Comparison of ENCODE assay signal across 14 mouse cellular contexts in the genomic region with DNA sequence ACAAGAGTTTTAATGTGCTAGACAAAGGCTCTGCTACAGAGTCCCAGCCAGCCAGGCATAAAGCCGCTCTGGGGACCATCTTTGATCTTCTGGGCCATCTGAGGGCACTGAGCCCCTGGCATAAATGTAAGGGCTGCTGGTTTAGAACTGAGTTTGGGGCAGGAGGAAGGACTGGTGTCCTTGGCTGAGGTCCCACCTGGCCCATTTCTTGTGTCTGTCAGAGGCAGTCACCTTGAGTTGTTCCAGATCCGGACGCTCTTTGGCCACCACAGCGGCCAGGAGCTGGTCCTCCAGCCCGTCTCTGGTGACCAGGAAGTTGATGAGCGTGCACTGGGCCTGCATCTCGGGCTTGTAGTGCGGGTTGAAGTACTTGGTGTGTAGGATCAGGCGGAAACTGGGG. TPM values are rescaled to one million over a fixed set of nuclear protein-coding genes. Genes with fewer than 3 reads are reported as not detected.
DNase-seq lines count a peak whose midpoint lies in the region; ATAC-seq and TF ChIP-seq lines count a peak whose summit lies in the region.
"Had no signal": no experiment of that assay in that cellular context is flagged by ENCODE, and none has a peak within 500 bp of the region (broad histone marks: within the 10 kb centered on the region; RNA-seq: fewer than 3 reads in every experiment).

No protein-coding gene starts in this region.

- H3K27ac ChIP-seq in cerebellum, adult 2 months (ENCODE audit: insufficient read depth, low read length): peak overlapping the region; percentile 29; the same call in 1 of the 2 replicates
- H3K27ac ChIP-seq in hindbrain, embryonic 10.5 days: peak overlapping the region; percentile 57
- H3K27ac ChIP-seq in hindbrain, embryonic 14.5 days: no peak overlapping the region
- peak overlapping the region; percentile 45 for H3K27ac ChIP-seq in left cerebral cortex, adult 2 months
- peak overlapping the region; percentile 33; the same call in 1 of the 2 replicates for H3K27ac ChIP-seq in stomach, embryonic 14.5 days (ENCODE audit: low read length)
- no peak overlapping the region for H3K27ac ChIP-seq in liver, embryonic 12.5 days
- H3K27ac ChIP-seq: hindbrain, embryonic 15.5 days; limb, embryonic 12.5 days; liver, embryonic 15.5 days had no signal

- H3K4me3 ChIP-seq in cerebellum, adult 2 months (replicated peaks; ENCODE audit: insufficient read depth, low read depth, low read length): no peak overlapping the region
- H3K4me3 ChIP-seq in hindbrain, embryonic 10.5 days: no peak overlapping the region
- no peak overlapping the region for H3K4me3 ChIP-seq in hindbrain, embryonic 14.5 days (replicated peaks; ENCODE audit: low read length)
- H3K4me3 ChIP-seq in left cerebral cortex, adult 2 months: no peak overlapping the region
- H3K4me3 ChIP-seq in stomach, embryonic 14.5 days (ENCODE audit: low read depth, low read length): no peak overlapping the region
- no peak overlapping the region for H3K4me3 ChIP-seq in liver, embryonic 12.5 days
- H3K4me3 ChIP-seq: hindbrain, embryonic 15.5 days; limb, embryonic 12.5 days; liver, embryonic 15.5 days had no signal

- no peaks in the 10 kb centered on the region for H3K27me3 ChIP-seq in cerebellum, adult 2 months (ENCODE audit: control insufficient read depth, insufficient read depth, low read length)
- H3K27me3 ChIP-seq in hindbrain, embryonic 10.5 days (ENCODE audit: insufficient read depth, poor library complexity, severe bottlenecking): no peaks in the 10 kb centered on the region
- H3K27me3 ChIP-seq in hindbrain, embryonic 14.5 days (ENCODE audit: control insufficient read depth, insufficient read depth, low read length): no peaks in the 10 kb centered on the region
- H3K27me3 ChIP-seq in stomach, embryonic 14.5 days (ENCODE audit: control insufficient read depth, insufficient read depth, low read length): no peaks in the 10 kb centered on the region
- H3K27me3 ChIP-seq in liver, embryonic 12.5 days (replicated peaks): no peaks in the 10 kb centered on the region
- H3K27me3 ChIP-seq: hindbrain, embryonic 15.5 days; limb, embryonic 12.5 days; liver, embryonic 15.5 days; Patski had no signal

- intact Hi-C loops in left cerebral cortex, adult 2 months (cut with DNase I): no loop called here

- TF ChIP-seq POLR2A in cerebellum, adult 2 months (IDR thresholded peaks at IDR 0.05; ENCODE audit: borderline replicate concordance, insufficient read depth, low read length): no peak

- H3K9ac ChIP-seq in hindbrain, embryonic 14.5 days: no peak overlapping the region
- no peak overlapping the region for H3K9ac ChIP-seq in stomach, embryonic 14.5 days (replicated peaks; ENCODE audit: low read depth, low read length)
- no peak overlapping the region for H3K9ac ChIP-seq in liver, embryonic 12.5 days
- H3K9ac ChIP-seq: hindbrain, embryonic 15.5 days; limb, embryonic 12.5 days; liver, embryonic 15.5 days had no signal

- H3K4me1 ChIP-seq in cerebellum, adult 2 months (ENCODE audit: control insufficient read depth, insufficient read depth, low read length): no peaks in the 10 kb centered on the region
- peaks cover 16% of the 10 kb centered on the region for H3K4me1 ChIP-seq in hindbrain, embryonic 10.5 days (replicated peaks)
- H3K4me1 ChIP-seq in hindbrain, embryonic 14.5 days (replicated peaks; ENCODE audit: control insufficient read depth, insufficient read depth, low read length): peaks cover 7% of the 10 kb centered on the region; the same call in 1 of the 2 replicates
- H3K4me1 ChIP-seq in stomach, embryonic 14.5 days (ENCODE audit: control insufficient read depth, insufficient read depth, low read length): peaks cover 5% of the 10 kb centered on the region; the same call in 1 of the 2 replicates
- H3K4me1 ChIP-seq in liver, embryonic 12.5 days: no peaks in the 10 kb centered on the region
- H3K4me1 ChIP-seq: limb, embryonic 12.5 days; liver, embryonic 15.5 days had no signal

- TF ChIP-seq CTCF in cerebellum, adult 2 months (IDR thresholded peaks at IDR 0.05; ENCODE audit: borderline replicate concordance, insufficient read depth, low read depth, low read length): no peak
- TF ChIP-seq CTCF in left cerebral cortex, adult 2 months (IDR thresholded peaks at IDR 0.05): no peak

- no peak for DNase-seq in cerebellum, adult 2 months
- no peak for DNase-seq in cerebellum, adult 18-20 months
- no peak for DNase-seq in hindbrain, embryonic 10.5 days (ENCODE audit: low spot score)
- DNase-seq in hindbrain, embryonic 14.5 days (ENCODE audit: low spot score): no peak
- no peak for DNase-seq in left cerebral cortex, adult 2 months (ENCODE audit: extremely low spot score in 1 of 2, low spot score in 2 of 2)
- DNase-seq in left cerebral cortex, adult 18-20 months (ENCODE audit: low spot score in 2 of 2): no peak
- DNase-seq: cerebellum, adult 11 months; embryo, embryonic 11 days had no signal

- no peak overlapping the region for H3K4me2 ChIP-seq in hindbrain, embryonic 14.5 days (replicated peaks)
- no peak overlapping the region for H3K4me2 ChIP-seq in stomach, embryonic 14.5 days (replicated peaks; ENCODE audit: low read depth, low read length)
- no peak overlapping the region for H3K4me2 ChIP-seq in liver, embryonic 12.5 days
- H3K4me2 ChIP-seq: hindbrain, embryonic 15.5 days; limb, embryonic 12.5 days; liver, embryonic 15.5 days had no signal

- WGBS in cerebellum, adult 2 months: 46% methylated on average over 9 of the region's 9 CpGs
- WGBS in hindbrain, embryonic 10.5 days: 92% methylated on average over 9 of the region's 9 CpGs
- WGBS in hindbrain, embryonic 14.5 days: 85% methylated on average over 9 of the region's 9 CpGs
- 80% methylated on average over 9 of the region's 9 CpGs for WGBS in stomach, embryonic 14.5 days
- WGBS in liver, embryonic 12.5 days (ENCODE audit: insufficient replicate concordance): 70% methylated on average over 9 of the region's 9 CpGs

- no peaks in the 10 kb centered on the region for H3K36me3 ChIP-seq in hindbrain, embryonic 10.5 days
- H3K36me3 ChIP-seq in hindbrain, embryonic 14.5 days (replicated peaks; ENCODE audit: control insufficient read depth, insufficient read depth): no peaks in the 10 kb centered on the region
- no peaks in the 10 kb centered on the region for H3K36me3 ChIP-seq in stomach, embryonic 14.5 days (ENCODE audit: control insufficient read depth, insufficient read depth, low read length)
- no peaks in the 10 kb centered on the region for H3K36me3 ChIP-seq in liver, embryonic 12.5 days
- H3K36me3 ChIP-seq: hindbrain, embryonic 15.5 days; limb, embryonic 12.5 days; liver, embryonic 15.5 days had no signal

- no peaks in the 10 kb centered on the region for H3K9me3 ChIP-seq in hindbrain, embryonic 10.5 days
- H3K9me3 ChIP-seq in hindbrain, embryonic 14.5 days (ENCODE audit: control insufficient read depth, low read length): no peaks in the 10 kb centered on the region
- no peaks in the 10 kb centered on the region for H3K9me3 ChIP-seq in stomach, embryonic 14.5 days (ENCODE audit: control insufficient read depth, low read depth, low read length)
- H3K9me3 ChIP-seq in liver, embryonic 12.5 days (replicated peaks): no peaks in the 10 kb centered on the region
- H3K9me3 ChIP-seq: hindbrain, embryonic 15.5 days; limb, embryonic 12.5 days; liver, embryonic 15.5 days had no signal

- ATAC-seq in hindbrain, embryonic 14.5 days (ENCODE audit: low FRiP score): no peak
- no peak for ATAC-seq in stomach, embryonic 14.5 days (ENCODE audit: insufficient number of reproducible peaks, insufficient read depth, low FRiP score, low read depth)
- no peak for ATAC-seq in liver, embryonic 12.5 days
- ATAC-seq: Patski had no signal

RNA-seq across cellular contexts. Expression of gene Pgs1, which starts 56.7 kb away (rescaled TPM):
- polyA plus RNA-seq in cerebellum, adult 2 months (2012; rRNA removed): 70.5 and 76.5 TPM in 2 replicates
- 46.2 and 51.9 TPM in 2 replicates for polyA plus RNA-seq in hindbrain, embryonic 10.5 days (2016; fragmentation: Nextera tagmentation; extraction: Ambion mirVana)
- 48.1 and 56.4 TPM in 2 replicates for polyA plus RNA-seq in hindbrain, embryonic 14.5 days (2014; fragmentation: Nextera tagmentation; extraction: Ambion mirVana)
- 10 to 100 TPM; 83.3 to 85.5 TPM for total RNA-seq in left cerebral cortex, adult 2 months (2021)
- 10 to 100 TPM; 87.1 to 89.0 TPM for total RNA-seq in left cerebral cortex, adult 18-20 months (2021)
- 30.6 and 30.8 TPM in 2 replicates for polyA plus RNA-seq in stomach, embryonic 14.5 days (2014; fragmentation: Nextera tagmentation; extraction: Ambion mirVana)
- polyA plus RNA-seq in liver, embryonic 12.5 days (2016; fragmentation: Nextera tagmentation; extraction: Ambion mirVana): 26.4 and 29.6 TPM in 2 replicates

Comparison
In these comparisons a context has a peak if more than half of its experiments do, and no peak if none do; other contexts are left out.
1. H3K27ac ChIP-seq: peak in cerebellum, adult 2 months (single experiment), hindbrain, embryonic 10.5 days (single experiment), left cerebral cortex, adult 2 months (single experiment) and stomach, embryonic 14.5 days (single experiment); none in hindbrain, embryonic 14.5 days (single experiment) and liver, embryonic 12.5 days (single experiment).